Mouse (Mus musculus) spleen, adult 2 months (tissue): ENCODE results near the gene Tmtc1. TPM values are rescaled to one million over a fixed set of nuclear protein-coding genes. Genes with fewer than 3 reads are reported as not detected.

Experiments
- DNase-seq, 2 experiments: peaks; one replicate each; pipeline versions ENCODE4 v3.0.0 to v3.0.0-alpha.2; 2012 to 2021; ENCODE audit warnings: low spot score in 2 of 2, low read depth in 1 of 2
- H3K27ac ChIP-seq: fragments of 200-500 bp; 2 replicates; pipeline ENCODE4 v1.5.1; 2012; ENCODE audit warnings: low read length, inconsistent platforms; ENCODE audit not compliant: insufficient read depth
- H3K27me3 ChIP-seq: fragments of 200-500 bp; 2 replicates; pipeline ENCODE4 v1.6.1; 2012; ENCODE audit warnings: mild to moderate bottlenecking, moderate library complexity, low read length, inconsistent platforms; ENCODE audit not compliant: control insufficient read depth, insufficient read depth
- H3K36me3 ChIP-seq: fragments of 200-500 bp; 2 replicates; pipeline ENCODE4 v1.6.1; 2012; ENCODE audit warnings: mild to moderate bottlenecking, low read length, inconsistent platforms; ENCODE audit not compliant: control insufficient read depth, insufficient read depth
- H3K4me1 ChIP-seq: fragments of 200-500 bp; 2 replicates; pipeline ENCODE4 v1.6.1; 2011; ENCODE audit warnings: inconsistent platforms; ENCODE audit not compliant: control insufficient read depth, insufficient read depth, insufficient read length
- H3K4me3 ChIP-seq: fragments of 200-500 bp; 2 replicates; pipeline ENCODE4 v1.5.1; 2011; ENCODE audit warnings: mild to moderate bottlenecking, inconsistent platforms; ENCODE audit not compliant: insufficient read depth, insufficient read length; ENCODE audit errors: extremely low read depth
- CTCF ChIP-seq: fragments of 200-500 bp; IDR thresholded peaks from 2 replicates; pipeline ENCODE4 v1.5.1; 2011; ENCODE audit warnings: mild to moderate bottlenecking, inconsistent platforms; ENCODE audit not compliant: insufficient read depth, insufficient read length, insufficient replicate concordance; ENCODE audit errors: extremely low read depth
- POLR2A ChIP-seq: fragments of 200-500 bp; IDR thresholded peaks from 2 replicates; pipeline ENCODE4 v1.6.1; 2011; ENCODE audit warnings: low read depth, low read length, inconsistent platforms
- WGBS: fragments of 180-500 bp; shearing (Covaris S2); methylation state at CpG from one replicate; pipeline ENCODE4 v1.1.7; 2018; 5-methylcytosine and 5-hydroxymethylcytosine counted together
- polyA plus RNA-seq: library from polyadenylated mRNA; depleted of rRNA; stranded (reverse); fragments of >200 nt; gene quantifications from 2 replicates; pipeline ENCODE4 v1.2.3, GENCODE M21; 2012; rRNA removed

Gene Tmtc1
- 5.2 and 7.1 TPM in 2 replicates for polyA plus RNA-seq

DNA sequence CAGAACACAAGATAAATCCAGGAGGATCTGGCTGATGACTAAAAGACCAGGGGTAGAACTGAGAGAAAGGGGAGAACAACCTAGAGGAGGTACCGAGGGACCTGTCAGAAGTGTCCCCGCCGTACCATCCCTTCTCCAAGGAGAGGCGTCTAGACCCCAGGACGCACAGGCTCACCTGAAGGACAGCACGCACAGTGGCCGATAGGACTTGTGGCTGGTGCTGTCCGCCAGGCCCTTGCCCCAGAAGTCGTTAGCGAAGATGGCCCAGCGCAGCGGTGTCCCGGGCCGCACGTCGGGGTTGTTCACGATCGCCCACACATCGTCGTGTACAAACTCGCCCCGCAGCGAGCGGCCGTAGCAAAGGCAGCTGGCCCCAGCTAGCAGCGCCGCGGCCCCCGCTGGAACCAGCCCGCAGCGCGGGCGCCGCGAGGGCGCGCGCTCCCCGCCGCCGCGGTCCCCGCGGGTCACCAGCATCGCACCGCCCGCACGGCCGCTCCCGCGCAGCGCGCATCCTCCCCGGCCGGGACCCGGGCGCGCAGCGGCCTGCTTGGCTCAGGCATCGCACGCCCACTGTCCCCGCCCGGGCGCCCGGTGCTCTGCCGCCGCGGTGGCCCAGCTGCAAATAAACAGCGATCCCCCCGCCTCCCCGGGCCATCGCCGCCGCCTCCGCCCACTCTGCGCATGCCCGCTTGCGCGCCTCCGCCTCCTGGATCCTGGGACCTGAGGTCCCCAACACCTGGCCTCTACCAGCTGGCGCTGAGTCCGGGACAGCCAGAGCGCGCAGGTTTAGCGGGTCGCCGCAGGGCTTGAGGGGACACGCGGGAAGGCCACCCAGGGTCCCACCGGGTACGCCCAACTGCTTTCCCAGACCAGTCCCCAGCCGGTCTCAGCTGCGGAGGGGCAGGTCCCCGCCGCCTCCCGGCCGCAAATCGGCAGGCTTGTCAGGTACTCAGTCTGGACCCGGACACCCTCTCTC, at the start of gene Tmtc1:
Tmtc1 (minus strand) TSS at position 664 of the 976 bp plus-strand sequence.
- peaks cover 12% of the 10 kb centered on the region for H3K27me3 ChIP-seq
- H3K4me1 ChIP-seq: peaks cover 5% of the 10 kb centered on the region
- H3K36me3 ChIP-seq: no peaks in the 10 kb centered on the region
- H3K27ac ChIP-seq: 0 out of 2 replicates have a peak within 1 kb of the TSS, but pooled peaks have one; percentile 1
- 2% methylated on average over 99 of the region's 99 CpGs for WGBS
- no peak for TF ChIP-seq POLR2A
- no peak for TF ChIP-seq CTCF
- DNase-seq: peak in 1 of 2 experiments; percentile 14
- H3K4me3 ChIP-seq: peak within 1 kb of the TSS; percentile 53

DNA sequence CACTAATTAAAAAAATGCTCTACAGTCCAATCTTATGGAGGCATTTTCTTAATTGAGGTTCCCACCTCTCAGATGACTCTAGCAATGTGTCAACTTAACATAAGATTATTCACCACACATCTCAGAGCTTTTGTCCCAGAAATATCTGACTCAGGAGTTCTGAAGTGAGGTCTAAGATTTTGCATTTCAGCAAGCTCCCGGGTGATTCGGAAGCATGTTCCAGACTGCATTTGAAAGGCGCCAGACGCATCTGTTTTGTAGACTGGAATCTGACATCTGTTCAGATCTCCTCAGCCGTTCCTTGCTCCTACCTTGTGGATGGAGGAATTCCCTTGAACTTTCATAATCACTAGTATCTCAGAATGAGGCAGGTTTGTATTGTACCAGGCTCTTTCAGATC, 47.7 kb upstream of the Tmtc1 start:
- DNase-seq: no peak
- Histone ChIP-seq H3K4me3 (no peak overlapping the region), H3K27me3 (no peaks in the 10 kb centered on the region), H3K36me3 (no peaks in the 10 kb centered on the region), H3K27ac (no peak overlapping the region), H3K4me1 (no peaks in the 10 kb centered on the region)
- TF ChIP-seq POLR2A (no peak), CTCF (no peak)
- WGBS: 94% methylated on average over 5 of the region's 5 CpGs

DNA sequence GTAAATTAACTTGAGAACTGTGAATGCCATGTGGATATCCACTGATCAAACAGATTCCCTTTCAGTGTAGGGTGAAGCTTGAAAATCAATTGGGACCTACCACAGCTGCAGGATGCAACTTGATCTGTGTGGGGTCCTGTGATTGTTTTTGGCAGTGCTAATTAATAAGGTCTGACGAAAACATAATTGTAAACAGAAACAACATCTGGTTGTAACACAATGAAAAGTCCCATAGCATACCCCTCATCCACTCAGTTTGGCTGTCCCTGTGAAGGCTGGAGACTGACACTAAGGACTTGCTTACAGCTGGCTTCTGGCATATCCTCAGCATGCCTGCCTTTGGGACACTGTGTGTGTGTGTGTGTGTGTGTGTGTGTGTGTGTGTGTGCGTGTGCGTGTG, 42.6 kb upstream of the Tmtc1 start:
- no peak for TF ChIP-seq CTCF
- TF ChIP-seq POLR2A: no peak
- WGBS: 86% methylated on average over 3 of the region's 3 CpGs
- H3K36me3 ChIP-seq: no peaks in the 10 kb centered on the region
- DNase-seq: no peak
- no peaks in the 10 kb centered on the region for H3K27me3 ChIP-seq
- no peak overlapping the region for H3K4me3 ChIP-seq
- no peak overlapping the region for H3K27ac ChIP-seq
- H3K4me1 ChIP-seq: no peaks in the 10 kb centered on the region

DNA sequence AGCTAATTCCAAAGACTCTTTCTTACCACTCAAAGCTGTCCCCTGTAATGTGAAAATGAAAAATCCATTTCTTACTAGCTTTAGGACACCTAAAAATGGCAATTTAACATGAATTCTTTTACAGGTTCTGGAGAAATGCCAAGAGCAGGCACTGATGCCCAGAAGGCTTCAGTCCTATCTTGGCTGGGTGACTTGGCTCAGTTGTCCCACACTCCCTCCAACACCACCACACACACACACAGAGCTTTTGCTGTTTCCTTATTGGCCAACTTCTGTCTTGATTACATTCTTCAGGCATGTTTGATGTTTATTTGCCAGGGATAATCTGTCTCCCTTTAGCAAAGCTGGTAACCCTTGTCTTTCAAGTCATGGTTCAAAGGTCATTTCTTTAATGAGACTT, 37.7 kb upstream of the Tmtc1 start:
- Histone ChIP-seq H3K27ac (no peak overlapping the region), H3K4me1 (no peaks in the 10 kb centered on the region), H3K36me3 (no peaks in the 10 kb centered on the region), H3K4me3 (no peak overlapping the region), H3K27me3 (no peaks in the 10 kb centered on the region)
- no peak for DNase-seq
- TF ChIP-seq POLR2A (no peak), CTCF (no peak)

DNA sequence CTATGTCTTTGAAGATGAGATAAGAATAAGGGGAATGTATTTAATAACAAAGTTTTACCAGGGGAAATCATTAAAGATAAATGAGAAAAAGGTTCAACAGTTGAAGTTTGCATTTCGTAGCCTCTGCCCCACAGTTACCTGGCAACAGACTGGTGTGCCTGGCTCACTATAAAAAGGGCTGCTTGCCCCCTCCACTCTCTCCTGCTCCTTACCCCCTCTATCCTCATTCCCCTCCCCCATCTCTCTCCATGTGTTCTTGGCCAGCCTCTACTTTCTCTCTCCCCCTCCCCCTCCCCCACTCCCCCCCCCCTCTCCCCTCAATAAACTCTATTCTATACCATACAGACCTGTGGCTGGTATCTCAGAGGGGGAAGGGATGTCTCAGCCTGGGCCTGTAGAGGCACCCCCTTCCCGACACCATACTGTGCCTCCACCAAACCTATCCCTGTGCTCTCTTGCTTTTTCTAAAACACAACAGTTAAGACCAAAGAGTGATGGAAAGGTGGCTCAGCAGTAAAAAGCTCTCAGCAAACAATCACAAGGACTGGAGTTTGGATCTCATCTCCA, 35.6 kb upstream of the Tmtc1 start:
- Histone ChIP-seq H3K4me3 (no peak overlapping the region), H3K27me3 (no peaks in the 10 kb centered on the region), H3K4me1 (no peaks in the 10 kb centered on the region), H3K36me3 (no peaks in the 10 kb centered on the region), H3K27ac (no peak overlapping the region)
- DNase-seq: no peak
- WGBS: 90% methylated on average over 2 of the region's 2 CpGs
- TF ChIP-seq CTCF: no peak
- no peak for TF ChIP-seq POLR2A

DNA sequence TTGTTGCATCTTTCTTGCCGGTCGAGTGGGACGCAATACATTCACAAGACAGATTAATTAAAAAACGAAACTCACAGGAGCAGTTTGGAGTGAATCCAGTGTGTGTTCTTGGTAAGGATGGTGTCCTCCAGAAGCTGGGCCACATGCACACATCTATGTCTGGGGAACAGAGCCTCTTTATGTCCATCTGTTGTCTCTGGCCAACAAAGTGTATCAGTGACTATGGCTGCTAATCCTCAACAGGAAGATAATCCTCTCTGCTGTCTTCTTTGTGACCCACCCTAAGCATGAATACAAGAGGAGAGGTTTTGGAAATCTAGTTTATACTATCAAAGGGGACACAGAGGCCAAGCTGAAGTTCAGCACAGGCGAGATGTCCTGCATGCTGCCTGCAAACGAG, 34.2 kb upstream of the Tmtc1 start:
- H3K36me3 ChIP-seq: no peaks in the 10 kb centered on the region
- no peaks in the 10 kb centered on the region for H3K4me1 ChIP-seq
- no peak overlapping the region for H3K27ac ChIP-seq
- WGBS: 83% methylated on average over 6 of the region's 6 CpGs
- H3K27me3 ChIP-seq: no peaks in the 10 kb centered on the region
- no peak overlapping the region for H3K4me3 ChIP-seq
- DNase-seq: no peak
- no peak for TF ChIP-seq CTCF
- no peak for TF ChIP-seq POLR2A
